Mouse (Mus musculus) urinary bladder, postnatal 25 days (tissue): Measurements from ENCODE around the gene Wfikkn1.

Source experiments
- DNase-seq: peaks from one replicate; pipeline ENCODE4 v3.0.0; 2022; ENCODE audit warnings: low spot score

Wfikkn1 gene

GRCm38 (mm10) chr17:25880196-25880910 lies at the start of gene Wfikkn1:
Wfikkn1 (minus strand) TSS chr17:25880858.
- DNase-seq: no peak

GRCm38 (mm10) chr17:25925348-25925747 lies 44.7 kb upstream of the Wfikkn1 start:
- no peak for DNase-seq

- no peak for DNase-seq
Observed at GRCm38 (mm10) chr17:25922120-25922519, 41.5 kb upstream of the Wfikkn1 start.

- DNase-seq: peak; percentile 100
Observed at GRCm38 (mm10) chr17:25919786-25920642, 39.4 kb upstream of the Wfikkn1 start.

GRCm38 (mm10) chr17:25919144-25919785 lies 38.6 kb upstream of the Wfikkn1 start, which contains the start of gene Rab40c:
Rab40c (minus strand) TSS chr17:25919727.
- DNase-seq: peak; percentile 23

GRCm38 (mm10) chr17:25918037-25918750 lies 37.5 kb upstream of the Wfikkn1 start:
- no peak for DNase-seq

- DNase-seq: no peak
Observed at GRCm38 (mm10) chr17:25916931-25917647, 36.4 kb upstream of the Wfikkn1 start.

- DNase-seq: no peak
Observed at GRCm38 (mm10) chr17:25914295-25914694, 33.6 kb upstream of the Wfikkn1 start.

GRCm38 (mm10) chr17:25913877-25914275 lies 33.2 kb upstream of the Wfikkn1 start:
- no peak for DNase-seq

GRCm38 (mm10) chr17:25913186-25913876 lies 32.7 kb upstream of the Wfikkn1 start:
- no peak for DNase-seq

GRCm38 (mm10) chr17:25911816-25912215 lies 31.2 kb upstream of the Wfikkn1 start:
- DNase-seq: no peak

- DNase-seq: no peak
Observed at GRCm38 (mm10) chr17:25907640-25908039, 27.0 kb upstream of the Wfikkn1 start.

GRCm38 (mm10) chr17:25903061-25903460 lies 22.4 kb upstream of the Wfikkn1 start:
- DNase-seq: no peak

GRCm38 (mm10) chr17:25900193-25900592 lies 19.5 kb upstream of the Wfikkn1 start:
- no peak for DNase-seq

- DNase-seq: no peak
Observed at GRCm38 (mm10) chr17:25895891-25896290, 15.2 kb upstream of the Wfikkn1 start.

- DNase-seq: no peak
Observed at GRCm38 (mm10) chr17:25895415-25895814, 14.8 kb upstream of the Wfikkn1 start.

- DNase-seq: peak; percentile 53
Observed at GRCm38 (mm10) chr17:25893975-25894617, 13.4 kb upstream of the Wfikkn1 start.

GRCm38 (mm10) chr17:25888837-25889236 lies 8.2 kb upstream of the Wfikkn1 start:
- no peak for DNase-seq

- DNase-seq: no peak
Observed at GRCm38 (mm10) chr17:25887467-25887866, 6.8 kb upstream of the Wfikkn1 start.

- no peak for DNase-seq
Observed at GRCm38 (mm10) chr17:25886806-25887205, 6.1 kb upstream of the Wfikkn1 start.
